Mouse (Mus musculus) T-helper 17 cell (primary cell): ENCODE measurements around the gene Arhgap18.

Experiments
- in situ Hi-C, 2 experiments: fragments of 300-600 bp; cut with MboI, MseI; formaldehyde crosslinking; loops; 1 replicate in 1 of 2; 2 replicates in 1 of 2; pipeline ENCODE4 v1.15.1; 2025; ENCODE audit warnings: high pct_unique_total_duplicates in 2 of 2

The Arhgap18 gene

GRCm38 (mm10) chr10:26752929-26753567 is at the start of gene Arhgap18:
Arhgap18 (plus strand) TSS chr10:26753421.
- in situ Hi-C loops = loop anchor here (5.0 to 10.0 kb wide), 3 partner anchors 139 to 391 kb away; no protein-coding TSS in a partner anchor

- in situ Hi-C loops = loop anchor here (5.0 kb wide), 1 partner anchor 182 kb away; no protein-coding TSS in a partner anchor
These were observed 42.7 kb upstream of the Arhgap18 start for GRCm38 (mm10) chr10:26710458-26711011.

GRCm38 (mm10) chr10:26711068-26711467 is 42.2 kb upstream of the Arhgap18 start:
- in situ Hi-C loops = loop anchor here (5.0 kb wide), 1 partner anchor 181 kb away; no protein-coding TSS in a partner anchor

- in situ Hi-C loops = loop anchor here (5.0 kb wide), 1 partner anchor 178 kb away; no protein-coding TSS in a partner anchor
These were observed 39.2 kb upstream of the Arhgap18 start for GRCm38 (mm10) chr10:26713986-26714385.

GRCm38 (mm10) chr10:26724704-26725103 is 28.5 kb upstream of the Arhgap18 start:
- in situ Hi-C loops = no loop called here

GRCm38 (mm10) chr10:26725255-26725654 is 28.0 kb upstream of the Arhgap18 start:
- in situ Hi-C loops = no loop called here

- in situ Hi-C loops = loop anchor here (5.0 to 10.0 kb wide), 3 partner anchors 141 to 389 kb away; no protein-coding TSS in a partner anchor
These were observed 2.4 kb upstream of the Arhgap18 start for GRCm38 (mm10) chr10:26750827-26751226.

GRCm38 (mm10) chr10:26752064-26752928 is 925 bp upstream of the Arhgap18 start:
- in situ Hi-C loops = loop anchor here (5.0 to 10.0 kb wide), 3 partner anchors 140 to 390 kb away; no protein-coding TSS in a partner anchor

- in situ Hi-C loops = loop anchor here (5.0 to 10.0 kb wide), 3 partner anchors 138 to 392 kb away; no protein-coding TSS in a partner anchor
These were observed 785 bp downstream of the Arhgap18 start for GRCm38 (mm10) chr10:26754006-26754405.

- in situ Hi-C loops = loop anchor here in 1 of 2 experiments (10.0 kb wide), 1 partner anchor 238 kb away; no protein-coding TSS in a partner anchor
These were observed 4.0 kb downstream of the Arhgap18 start for GRCm38 (mm10) chr10:26757231-26757630.

GRCm38 (mm10) chr10:26759469-26759868 is 6.2 kb downstream of the Arhgap18 start:
- in situ Hi-C loops = loop anchor here in 1 of 2 experiments (10.0 kb wide), 1 partner anchor 235 kb away; no protein-coding TSS in a partner anchor

- in situ Hi-C loops = no loop called here
These were observed 7.9 kb downstream of the Arhgap18 start for GRCm38 (mm10) chr10:26761103-26761502.

- in situ Hi-C loops = no loop called here
These were observed 9.0 kb downstream of the Arhgap18 start for GRCm38 (mm10) chr10:26761991-26762903.

- in situ Hi-C loops = no loop called here
These were observed 14.0 kb downstream of the Arhgap18 start for GRCm38 (mm10) chr10:26767196-26767595.

- in situ Hi-C loops = no loop called here
These were observed 15.7 kb downstream of the Arhgap18 start for GRCm38 (mm10) chr10:26768943-26769342.

- in situ Hi-C loops = no loop called here
These were observed 16.8 kb downstream of the Arhgap18 start for GRCm38 (mm10) chr10:26770035-26770434.

GRCm38 (mm10) chr10:26771938-26772623 is 18.9 kb downstream of the Arhgap18 start:
- in situ Hi-C loops = no loop called here

GRCm38 (mm10) chr10:26772624-26773540 is 19.7 kb downstream of the Arhgap18 start:
- in situ Hi-C loops = no loop called here

- in situ Hi-C loops = no loop called here
These were observed 20.3 kb downstream of the Arhgap18 start for GRCm38 (mm10) chr10:26773541-26773940.
